Mouse (Mus musculus): ENCODE measurements around the gene Atf5. TPM values are rescaled to one million over a fixed set of nuclear protein-coding genes. Genes with fewer than 3 reads are reported as not detected.

The Atf5 gene
- total and polyA plus RNA-seq, 3 experiments, result 13.4 to 82.3 (median 71.1) TPM

DNA sequence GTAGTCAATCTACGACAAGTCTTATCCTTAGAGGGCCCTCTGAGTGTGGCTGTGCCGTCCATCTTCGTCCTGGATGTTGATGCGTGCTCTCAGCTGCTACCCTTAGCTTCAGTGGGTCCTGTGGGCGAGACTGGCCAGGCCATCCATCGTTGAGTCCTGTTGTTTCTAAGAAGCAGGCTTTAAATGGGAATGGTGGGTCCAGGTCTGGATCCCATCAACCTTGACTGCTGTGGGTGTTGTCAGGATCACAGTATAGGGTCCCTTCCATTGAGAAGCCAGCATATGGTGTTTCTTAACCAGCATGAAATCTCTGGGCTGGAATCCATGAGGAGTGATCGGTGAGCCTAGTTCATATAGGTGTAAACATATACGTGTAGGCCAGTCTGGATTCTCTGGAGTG is 36.4 kb downstream of the Atf5 start:
- H3K4me3 ChIP-seq (replicated peaks in 1 of 3; ENCODE audit: low read depth in 2 of 3, low read length in 2 of 3, poor library complexity in 1 of 3), result no peak overlapping the region
- no peak overlapping the region for H3K4me2 ChIP-seq (ENCODE audit: insufficient read depth, low read depth, poor library complexity, severe bottlenecking)
- no peak overlapping the region for H3K9ac ChIP-seq (ENCODE audit: insufficient read depth, low read depth)
- H3K27me3 ChIP-seq (replicated peaks), result no peaks in the 10 kb centered on the region
- no peaks in the 10 kb centered on the region for H3K79me2 ChIP-seq (replicated peaks; ENCODE audit: control insufficient read depth, extremely low read depth, insufficient read depth, poor library complexity, severe bottlenecking)
- in situ Hi-C loops (cut with MboI; ENCODE audit: low pct_ligation_motif_present, low pct_unique_long_range_greater_than_20kb, low sequenced_read_pairs), result loop anchor here (5.0 to 25.0 kb wide), 2 partner anchors 58 to 1368 kb away; partner anchors contain the start of gene Siglecg
- no peaks in the 10 kb centered on the region for H3K9me3 ChIP-seq (replicated peaks; ENCODE audit: low read length)
- dilution Hi-C loops (cut with MboI; ENCODE audit: extremely low pct_ligation_motif_present, extremely low pct_unique_long_range_greater_than_20kb, low sequenced_read_pairs), result no loop called here
- peaks cover 32 to 52% of the 10 kb centered on the region in 2 experiments for H3K36me3 ChIP-seq (replicated peaks in 1 of 2; ENCODE audit: control insufficient read depth in 1 of 2, insufficient read depth in 1 of 2, low read length in 1 of 2)
- TF ChIP-seq CHD2 (IDR thresholded peaks at IDR 0.05; ENCODE audit: low read length) (no peak), TBP (conservative IDR thresholded peaks at IDR 0.05; ENCODE audit: low read depth, low read length) (no peak), TCF12 (IDR thresholded peaks at IDR 0.05; ENCODE audit: low read depth, low read length) (no peak), MAFK (IDR thresholded peaks at IDR 0.05; ENCODE audit: insufficient replicate concordance, low read length) (no peak), USF1 (IDR thresholded peaks at IDR 0.05; ENCODE audit: low read depth, low read length) (no peak), IRF4 (IDR thresholded peaks at IDR 0.05; ENCODE audit: low read depth, low read length) (no peak), HCFC1 (IDR thresholded peaks at IDR 0.05; ENCODE audit: low read depth, low read length) (no peak), ZKSCAN1 (IDR thresholded peaks at IDR 0.05; ENCODE audit: borderline replicate concordance, low read depth, low read length) (no peak), SIN3A (IDR thresholded peaks at IDR 0.05; ENCODE audit: low read length) (no peak)
- no peak overlapping the region for H3K27ac ChIP-seq (ENCODE audit: insufficient read depth, low read depth)
- no peaks in the 10 kb centered on the region for H3K4me1 ChIP-seq (ENCODE audit: control insufficient read depth in 1 of 2, insufficient read depth in 2 of 2)
- DNase-seq (ENCODE audit: extremely low read depth), result no peak

DNA sequence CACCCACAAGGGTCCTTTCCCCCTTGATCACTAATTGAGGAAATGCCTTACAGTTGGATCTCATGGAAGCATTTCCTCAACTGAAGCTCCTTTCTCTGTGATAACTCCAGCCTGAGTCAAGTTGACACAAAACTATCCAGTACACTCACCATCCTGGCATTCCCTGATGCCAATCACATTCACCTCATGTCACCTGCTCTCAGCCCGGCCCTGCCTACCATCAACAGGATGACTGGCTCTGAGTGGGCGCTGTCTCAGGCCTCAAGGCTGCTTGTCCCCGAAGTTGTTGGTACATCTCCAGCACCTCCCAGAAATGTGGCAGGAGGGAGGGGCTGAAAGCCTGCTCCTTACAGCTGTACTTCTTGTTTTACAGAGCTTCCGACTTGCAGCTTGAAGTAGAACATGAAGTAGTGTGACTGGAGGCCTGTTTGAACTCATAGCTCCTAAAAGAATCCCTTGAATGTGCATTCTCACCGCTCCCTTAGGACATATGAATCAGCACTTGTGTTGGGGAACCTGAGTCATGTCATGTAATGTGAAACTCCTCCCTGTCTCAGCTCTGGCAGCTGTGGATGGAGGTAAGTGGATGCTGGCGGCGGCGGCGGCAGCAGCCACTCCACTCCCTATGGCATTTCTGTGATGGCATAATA is 39.5 kb downstream of the Atf5 start:
- Histone ChIP-seq H3K4me1 (ENCODE audit: control insufficient read depth in 1 of 2, insufficient read depth in 2 of 2) (no peaks in the 10 kb centered on the region), H3K4me2 (ENCODE audit: insufficient read depth, low read depth, poor library complexity, severe bottlenecking) (no peak overlapping the region), H3K4me3 (replicated peaks in 1 of 3; ENCODE audit: low read depth in 2 of 3, low read length in 2 of 3, poor library complexity in 1 of 3) (no peak overlapping the region), H3K9ac (ENCODE audit: insufficient read depth, low read depth) (no peak overlapping the region), H3K9me3 (replicated peaks; ENCODE audit: low read length) (no peaks in the 10 kb centered on the region), H3K27ac (ENCODE audit: insufficient read depth, low read depth) (no peak overlapping the region), H3K27me3 (replicated peaks) (no peaks in the 10 kb centered on the region), H3K79me2 (replicated peaks; ENCODE audit: control insufficient read depth, extremely low read depth, insufficient read depth, poor library complexity, severe bottlenecking) (no peaks in the 10 kb centered on the region), H3K36me3 (replicated peaks in 1 of 2; ENCODE audit: control insufficient read depth in 1 of 2, insufficient read depth in 1 of 2, low read length in 1 of 2) (peaks cover 42 to 79% of the 10 kb centered on the region in 2 experiments)
- dilution Hi-C loops (cut with MboI; ENCODE audit: extremely low pct_ligation_motif_present, extremely low pct_unique_long_range_greater_than_20kb, low sequenced_read_pairs) (no loop called here), in situ Hi-C loops (cut with MboI; ENCODE audit: low pct_ligation_motif_present, low pct_unique_long_range_greater_than_20kb, low sequenced_read_pairs) (loop anchor here (25.0 kb wide), 1 partner anchor 1365 kb away; the partner anchor contains the start of gene Siglecg)
- TF ChIP-seq TCF12 (IDR thresholded peaks at IDR 0.05; ENCODE audit: low read depth, low read length) (no peak), MAFK (IDR thresholded peaks at IDR 0.05; ENCODE audit: insufficient replicate concordance, low read length) (no peak), EP300 (IDR thresholded peaks at IDR 0.05; ENCODE audit: low read length) (no peak), MYC (IDR thresholded peaks at IDR 0.05; ENCODE audit: low read depth, low read length) (no peak), CTCF (conservative IDR thresholded peaks at IDR 0.05 in 1 of 2, IDR thresholded peaks at IDR 0.05 in 1 of 2; ENCODE audit: low read depth in 2 of 2, low read length in 2 of 2) (no peak), ZNF384 (IDR thresholded peaks at IDR 0.05; ENCODE audit: low read depth, low read length) (no peak), HCFC1 (IDR thresholded peaks at IDR 0.05; ENCODE audit: low read depth, low read length) (no peak)
- no peak for DNase-seq (ENCODE audit: extremely low read depth)

All from CH12.LX (cell line).